Mouse (Mus musculus) MEL (cell line): ENCODE measurements around the gene Mef2b. TPM values are rescaled to one million over a fixed set of nuclear protein-coding genes. Genes with fewer than 3 reads are reported as not detected.
A peak's percentile ranks its signal among the peaks of the same experiment; 100 is the strongest.

Experiments
- DNase-seq: peaks from one replicate; pipeline ENCODE4 v3.0.0; 2011; ENCODE audit warnings: low read depth, low spot score
- H3K27ac ChIP-seq: 2 replicates; pipeline ENCODE4 v1.5.1; 2012; ENCODE audit warnings: low read depth, mild to moderate bottlenecking, control low read depth, low read length, moderate library complexity; ENCODE audit not compliant: control insufficient read depth
- H3K27me3 ChIP-seq, 2 experiments: fragments of 150-350 bp in 1 of 2; sonication (generic) in 1 of 2; 2 replicates each; pipeline ENCODE4 v1.6.1; 2012; ENCODE audit warnings: low read length in 2 of 2, mild to moderate bottlenecking in 2 of 2, improper control_type of control experiment in 1 of 2, moderate library complexity in 1 of 2; ENCODE audit not compliant: insufficient read depth in 2 of 2, control insufficient read depth in 1 of 2
- H3K36me3 ChIP-seq, 2 experiments: 2 replicates each; pipeline ENCODE4 v1.6.1; 2012 to 2014; ENCODE audit warnings: low read length in 2 of 2, improper control_type of control experiment in 1 of 2, inconsistent platforms in 1 of 2, mild to moderate bottlenecking in 1 of 2; ENCODE audit not compliant: insufficient read depth in 2 of 2, control insufficient read depth in 1 of 2
- H3K4me1 ChIP-seq, 2 experiments: fragments of 150-350 bp in 1 of 2; sonication (generic) in 1 of 2; 2 replicates each; pipeline ENCODE4 v1.6.1; 2012; ENCODE audit warnings: low read length in 2 of 2, improper control_type of control experiment in 1 of 2, mild to moderate bottlenecking in 1 of 2; ENCODE audit not compliant: insufficient read depth in 2 of 2, control insufficient read depth in 1 of 2
- H3K4me3 ChIP-seq, 2 experiments: fragments of 150-350 bp in 1 of 2; sonication (generic) in 1 of 2; 2 replicates each; pipeline ENCODE4 v1.5.1; 2012; ENCODE audit warnings: low read depth in 2 of 2, low read length in 2 of 2, mild to moderate bottlenecking in 2 of 2, moderate library complexity in 2 of 2, control low read depth in 1 of 2, improper control_type of control experiment in 1 of 2; ENCODE audit not compliant: control insufficient read depth in 1 of 2, insufficient read depth in 1 of 2
- H3K79me2 ChIP-seq: 2 replicates; pipeline ENCODE4 v1.6.1; 2012; ENCODE audit warnings: mild to moderate bottlenecking, low read length, moderate library complexity; ENCODE audit not compliant: control insufficient read depth, poor library complexity, insufficient read depth
- H3K9ac ChIP-seq: 2 replicates; pipeline ENCODE4 v1.6.1; 2012; ENCODE audit warnings: low read depth, mild to moderate bottlenecking, control low read depth, low read length, moderate library complexity; ENCODE audit not compliant: control insufficient read depth, poor library complexity, severe bottlenecking
- H3K9me3 ChIP-seq: fragments of 150-350 bp; sonication (generic); replicated peaks from 2 replicates; pipeline ENCODE4 v1.6.1; 2012; ENCODE audit warnings: mild to moderate bottlenecking, low read length, improper control_type of control experiment, moderate library complexity; ENCODE audit not compliant: insufficient read depth
- CTCF ChIP-seq, 3 experiments: IDR thresholded peaks in 2 of 3; conservative IDR thresholded peaks in 1 of 3; 2 replicates each; pipeline ENCODE4 v1.5.1; 2011 to 2012; ENCODE audit warnings: low read length in 3 of 3, low read depth in 2 of 3, mild to moderate bottlenecking in 2 of 3, improper control_type of control experiment in 1 of 3, inconsistent platforms in 1 of 3, mixed read lengths in 1 of 3, moderate library complexity in 1 of 3; ENCODE audit not compliant: control insufficient read depth in 1 of 3, insufficient read depth in 1 of 3, poor library complexity in 1 of 3, severe bottlenecking in 1 of 3
- ELF1 ChIP-seq: IDR thresholded peaks from 2 replicates; pipeline ENCODE4 v1.6.1; 2014; ENCODE audit warnings: low read depth, mild to moderate bottlenecking, inconsistent platforms, low read length, improper control_type of control experiment, moderate library complexity
- EP300 ChIP-seq, 2 experiments: IDR thresholded peaks; 2 replicates each; pipeline ENCODE4 v1.6.1; 2011; ENCODE audit warnings: improper control_type of control experiment in 2 of 2, low read length in 2 of 2, low read depth in 1 of 2, mild to moderate bottlenecking in 1 of 2
- GABPA ChIP-seq: IDR thresholded peaks from 2 replicates; pipeline ENCODE4 v1.6.1; 2012; ENCODE audit warnings: low read depth, mild to moderate bottlenecking, inconsistent platforms, low read length, improper control_type of control experiment, moderate library complexity
- MAFK ChIP-seq: IDR thresholded peaks from 2 replicates; pipeline ENCODE4 v1.6.1; 2011; ENCODE audit warnings: low read depth, mild to moderate bottlenecking, low read length, improper control_type of control experiment, borderline replicate concordance
- NRF1 ChIP-seq: IDR thresholded peaks from 2 replicates; pipeline ENCODE4 v1.6.1; 2014; ENCODE audit warnings: low read depth, mild to moderate bottlenecking, inconsistent platforms, low read length, improper control_type of control experiment, moderate library complexity; ENCODE audit not compliant: poor library complexity, insufficient read depth, severe bottlenecking
- RAD21 ChIP-seq: IDR thresholded peaks from 2 replicates; pipeline ENCODE4 v1.6.1; 2011; ENCODE audit warnings: mild to moderate bottlenecking, low read depth, low read length, improper control_type of control experiment
- SMC3 ChIP-seq: IDR thresholded peaks from 2 replicates; pipeline ENCODE4 v1.6.1; 2011; ENCODE audit warnings: low read depth, low read length, improper control_type of control experiment
- TBP ChIP-seq: IDR thresholded peaks from 2 replicates; pipeline ENCODE4 v1.8.0; 2011; ENCODE audit warnings: low read depth, low read length, improper control_type of control experiment
- TCF12 ChIP-seq: IDR thresholded peaks from 2 replicates; pipeline ENCODE4 v1.6.1; 2014; ENCODE audit warnings: low read depth, mild to moderate bottlenecking, inconsistent platforms, low read length, improper control_type of control experiment, moderate library complexity
- ZC3H11A ChIP-seq: IDR thresholded peaks from 2 replicates; pipeline ENCODE4 v1.6.1; 2012; ENCODE audit warnings: low read depth, mild to moderate bottlenecking, inconsistent platforms, low read length, improper control_type of control experiment
- ZNF384 ChIP-seq: IDR thresholded peaks from 2 replicates; pipeline ENCODE4 v1.6.1; 2012; ENCODE audit warnings: low read depth, mild to moderate bottlenecking, inconsistent platforms, low read length, improper control_type of control experiment
- polyA plus RNA-seq, 2 experiments: library from polyadenylated mRNA; stranded (reverse) in 1 of 2; unstranded in 1 of 2; fragments of >175 nt in 1 of 2; fragments of >200 nt in 1 of 2; gene quantifications; 2 replicates each; pipeline versions ENCODE4 v1.2.1 to v1.2.4; 2012; ENCODE audit warnings: low replicate concordance in 2 of 2, low read depth in 1 of 2; ENCODE audit not compliant: insufficient read length in 2 of 2, insufficient read depth in 1 of 2, missing spikeins in 1 of 2
- total RNA-seq: library from RNA; depleted of rRNA; stranded (reverse); fragments of 300-350 nt; gene quantifications from 2 replicates; pipeline ENCODE4 v1.2.3, GENCODE M21; 2012

Mef2b gene
- total and polyA plus RNA-seq, 3 experiments: 2.0 to 6.5 TPM; not detected in 1

DNA sequence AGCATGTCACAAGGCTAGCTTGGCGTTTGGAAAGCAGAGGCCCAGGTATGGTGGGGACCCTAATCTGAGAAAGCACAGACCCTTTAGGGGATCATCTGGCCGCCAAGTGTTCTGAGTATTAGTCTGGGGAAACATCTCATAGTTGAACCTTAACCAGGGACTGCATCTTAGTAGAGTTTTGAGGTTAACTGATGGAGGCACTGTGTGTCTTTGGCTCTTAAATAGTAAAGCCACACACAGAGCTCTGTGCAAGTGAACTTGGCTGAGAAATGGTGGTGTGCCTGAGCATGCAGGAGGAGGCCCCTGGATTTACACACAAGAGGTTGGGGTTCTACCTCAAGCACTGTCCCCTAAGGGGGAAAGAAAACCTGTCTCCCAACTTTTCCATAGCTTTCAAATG, 38.7 kb downstream of the Mef2b start:
- H3K36me3 ChIP-seq: peaks cover 0 to 14% of the 10 kb centered on the region in 2 experiments; a peak in 2 of 4 replicates
- no peaks in the 10 kb centered on the region for H3K27me3 ChIP-seq
- no peak overlapping the region for H3K4me3 ChIP-seq
- H3K4me1 ChIP-seq: peaks cover 10 to 19% of the 10 kb centered on the region in 2 experiments
- H3K79me2 ChIP-seq: peaks cover 5% of the 10 kb centered on the region
- no peaks in the 10 kb centered on the region for H3K9me3 ChIP-seq
- no peak overlapping the region for H3K9ac ChIP-seq
- peak; percentile 39 for DNase-seq
- no peak overlapping the region for H3K27ac ChIP-seq
- no peak for TF ChIP-seq TCF12
- TF ChIP-seq ZNF384: peak; percentile 87
- no peak for TF ChIP-seq NRF1
- TF ChIP-seq TBP: peak; percentile 86
- no peak for TF ChIP-seq ELF1

DNA sequence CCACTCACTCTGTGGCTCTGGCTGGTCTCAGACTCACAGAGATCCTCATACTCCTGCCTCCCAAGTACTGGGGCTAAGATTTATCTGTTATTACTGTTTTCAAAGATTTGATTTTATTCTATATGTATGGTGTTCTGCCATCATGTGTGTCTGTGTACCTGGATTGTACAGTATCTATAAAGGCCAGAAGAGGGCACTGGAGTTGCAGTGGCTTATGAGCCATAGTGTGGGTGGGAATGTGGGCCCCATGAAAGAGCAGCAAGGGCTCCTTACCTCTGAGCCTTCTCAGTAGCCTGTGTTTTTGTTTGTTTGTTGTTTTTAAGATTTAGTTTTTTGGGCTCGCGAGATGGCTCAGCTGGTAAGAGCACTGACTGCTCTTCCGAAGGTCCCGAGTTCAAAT, 39.6 kb downstream of the Mef2b start:
- Histone ChIP-seq H3K27ac (no peak overlapping the region), H3K36me3 (peaks cover 0 to 9% of the 10 kb centered on the region in 2 experiments; a peak in 2 of 4 replicates), H3K4me3 (no peak overlapping the region), H3K27me3 (no peaks in the 10 kb centered on the region), H3K4me1 (peaks cover 6 to 12% of the 10 kb centered on the region in 2 experiments), H3K9me3 (no peaks in the 10 kb centered on the region), H3K9ac (no peak overlapping the region), H3K79me2 (no peaks in the 10 kb centered on the region; the same call in 1 of the 2 replicates)
- peak; percentile 23; the same call in 1 of the 2 replicates for TF ChIP-seq ZC3H11A
- TF ChIP-seq SMC3: peak; percentile 52
- TF ChIP-seq RAD21: peak; percentile 52
- TF ChIP-seq CTCF (IDR thresholded peaks at IDR 0.05 in 2 of 3, conservative IDR thresholded peaks at IDR 0.05 in 1 of 3; ENCODE audit: control insufficient read depth in 1 of 3, insufficient read depth in 1 of 3, low read depth in 2 of 3, low read length in 3 of 3, poor library complexity in 1 of 3, severe bottlenecking in 1 of 3): peak; percentile 37 to 58 (median 44); a peak in 5 of 6 replicates
- no peak for TF ChIP-seq GABPA
- peak; percentile 59 for DNase-seq

- Histone ChIP-seq H3K9me3 (no peaks in the 10 kb centered on the region), H3K4me1 (peaks cover 6 to 10% of the 10 kb centered on the region in 2 experiments), H3K36me3 (peaks cover 0 to 9% of the 10 kb centered on the region in 2 experiments; a peak in 2 of 4 replicates), H3K27me3 (no peaks in the 10 kb centered on the region), H3K79me2 (no peaks in the 10 kb centered on the region), H3K4me3 (no peak overlapping the region), H3K9ac (no peak overlapping the region; the same call in 1 of the 2 replicates), H3K27ac (no peak overlapping the region)
- TF ChIP-seq MAFK (no peak), EP300 (IDR thresholded peaks at IDR 0.05; ENCODE audit: low read depth in 1 of 2, low read length in 2 of 2) (peak in 1 of 2 experiments; percentile 13; a peak in 1 of 4 replicates)
- DNase-seq: peak; percentile 52
Measured at GRCm38 (mm10) chr8:70181212-70181902, 41.8 kb downstream of the Mef2b start.
